Mouse (Mus musculus) lung, adult 2 months (tissue): ENCODE data around the gene Celsr1.

Experiments used
- CTCF ChIP-seq: fragments of 200-500 bp; IDR thresholded peaks from 2 replicates; pipeline ENCODE4 v1.5.1; 2011; ENCODE audit warnings: mild to moderate bottlenecking, low read length, control low read depth; ENCODE audit not compliant: insufficient read depth
- POLR2A ChIP-seq: fragments of 200-500 bp; IDR thresholded peaks from 2 replicates; pipeline ENCODE4 v1.6.1; 2011; ENCODE audit warnings: low read depth, mild to moderate bottlenecking, control low read depth, low read length, borderline replicate concordance; ENCODE audit errors: extremely low read depth

GRCm38 (mm10) chr15:85919191-85919891, 114.2 kb downstream of the Celsr1 start:
- no peak for TF ChIP-seq CTCF
- no peak for TF ChIP-seq POLR2A
